Mouse (Mus musculus) c-Kit-negative CD71-positive TER-119-positive erythroid progenitor cells, embryonic 14.5 days (primary cell): ENCODE measurements around the gene Cd44.

Source experiments
- DNase-seq: peaks from one replicate; pipeline ENCODE4 v3.0.0-alpha.2; 2013; ENCODE audit warnings: low read depth, low spot score

Gene Cd44

GRCm38 (mm10) chr2:102820225-102820711, 81.2 kb downstream of the Cd44 start:
- no peak for DNase-seq

DNA sequence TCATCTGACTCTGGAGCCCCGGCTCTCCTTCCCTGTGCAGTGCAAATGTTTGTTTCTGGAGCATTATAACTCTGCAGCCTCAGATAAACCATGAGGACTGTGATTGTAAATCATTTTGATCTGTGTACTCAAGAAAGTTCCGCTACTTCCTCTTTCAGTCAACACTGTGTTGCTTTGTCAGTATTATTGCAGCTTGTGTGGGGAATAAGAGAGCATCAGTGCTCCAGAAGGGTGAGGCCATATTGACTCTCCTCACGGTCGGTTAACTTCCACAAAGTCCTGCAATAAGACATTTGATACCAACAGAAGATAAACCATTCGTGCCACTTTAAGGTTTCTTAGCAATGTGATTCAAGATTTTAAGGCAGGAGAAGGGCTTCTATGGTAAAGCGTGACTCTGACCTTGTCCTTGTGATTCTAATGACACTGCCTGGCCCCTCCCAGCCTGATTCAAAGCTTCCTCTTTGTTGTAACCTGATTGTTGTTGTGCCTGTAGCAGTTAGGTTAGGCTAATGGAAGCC, 86.1 kb downstream of the Cd44 start:
- no peak for DNase-seq

- no peak for DNase-seq
Observed at GRCm38 (mm10) chr2:102812756-102813155, 88.7 kb downstream of the Cd44 start.

DNA sequence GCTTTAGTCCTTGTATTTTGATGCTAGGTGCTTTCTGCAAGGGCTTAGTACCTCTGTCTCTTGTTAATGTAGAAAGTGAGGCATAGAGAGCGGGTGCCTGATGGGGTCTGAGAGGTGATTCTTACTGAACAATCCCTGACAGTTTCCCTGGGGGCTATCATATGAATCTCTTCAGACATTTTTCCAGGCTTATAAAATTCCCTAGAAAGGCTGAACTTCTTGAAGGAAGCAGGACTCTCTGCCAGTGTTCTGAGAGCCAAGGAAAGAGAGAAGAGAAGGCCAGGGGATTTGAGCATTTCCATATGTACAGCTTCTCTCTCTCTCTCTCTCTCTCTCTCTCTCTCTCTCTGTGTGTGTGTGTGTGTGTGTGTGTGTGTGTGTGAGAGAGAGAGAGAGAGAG, 92.0 kb downstream of the Cd44 start:
- no peak for DNase-seq

- no peak for DNase-seq
Observed at GRCm38 (mm10) chr2:102807633-102808032, 93.8 kb downstream of the Cd44 start.

DNA sequence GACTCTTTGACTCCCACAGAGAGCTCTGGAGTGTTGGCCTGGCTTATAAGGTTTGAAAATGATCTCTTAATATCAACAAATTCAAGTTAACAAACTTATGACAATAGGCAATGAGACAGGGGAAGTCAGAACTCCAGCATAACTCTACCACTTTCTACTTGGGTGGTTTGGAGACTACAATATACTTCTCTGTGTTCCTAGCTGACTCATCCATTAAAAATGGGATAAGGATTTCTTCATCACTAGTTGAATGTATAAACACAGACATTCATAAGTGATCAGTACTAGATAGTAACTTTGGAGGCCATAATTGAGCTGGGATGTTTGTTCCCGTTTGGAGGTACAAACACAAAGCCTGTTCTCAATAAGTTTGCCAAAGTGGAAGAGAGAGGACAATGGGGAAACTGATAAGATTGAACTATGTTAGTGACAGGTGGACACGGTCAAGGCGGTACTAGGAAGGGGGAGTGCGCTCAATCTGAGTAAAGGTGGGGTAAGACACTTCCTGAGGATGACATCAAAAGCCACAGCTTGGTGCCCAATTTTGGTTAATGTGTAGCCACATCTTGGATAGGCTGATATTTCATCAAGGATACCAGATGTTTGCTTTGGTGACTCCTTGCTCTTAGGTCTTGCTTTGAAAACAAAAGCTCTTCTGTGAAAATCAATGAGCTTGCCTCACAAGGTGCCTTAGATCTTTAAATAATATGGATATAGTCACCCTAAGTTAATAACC, 95.5 kb downstream of the Cd44 start:
- no peak for DNase-seq

DNA sequence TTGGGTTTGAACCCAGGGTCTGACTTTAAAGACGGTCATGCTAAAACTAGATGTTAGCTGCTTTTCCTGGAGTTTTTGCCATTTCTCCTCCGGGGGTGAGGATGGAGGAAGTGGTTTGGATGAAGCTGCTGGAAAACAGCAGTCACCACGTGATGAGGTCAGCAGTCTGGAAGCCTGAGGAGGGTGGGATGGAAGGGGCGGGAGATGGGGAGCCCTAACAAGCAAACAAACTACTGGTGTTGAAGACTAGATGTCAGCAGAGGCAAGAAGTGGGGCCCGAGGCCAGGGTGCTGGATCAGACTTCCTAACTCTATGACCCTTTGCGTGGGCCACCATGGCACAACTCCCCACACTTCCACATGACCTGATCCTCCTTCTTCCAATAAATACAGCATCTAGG, 96.2 kb downstream of the Cd44 start:
- DNase-seq, result no peak

GRCm38 (mm10) chr2:102804109-102804508, 97.4 kb downstream of the Cd44 start:
- DNase-seq, result no peak

GRCm38 (mm10) chr2:102801899-102802298, 99.6 kb downstream of the Cd44 start:
- no peak for DNase-seq

GRCm38 (mm10) chr2:102798149-102798548, 103.3 kb downstream of the Cd44 start:
- no peak for DNase-seq

- DNase-seq, result no peak
Observed at GRCm38 (mm10) chr2:102795034-102795433, 106.4 kb downstream of the Cd44 start.

DNA sequence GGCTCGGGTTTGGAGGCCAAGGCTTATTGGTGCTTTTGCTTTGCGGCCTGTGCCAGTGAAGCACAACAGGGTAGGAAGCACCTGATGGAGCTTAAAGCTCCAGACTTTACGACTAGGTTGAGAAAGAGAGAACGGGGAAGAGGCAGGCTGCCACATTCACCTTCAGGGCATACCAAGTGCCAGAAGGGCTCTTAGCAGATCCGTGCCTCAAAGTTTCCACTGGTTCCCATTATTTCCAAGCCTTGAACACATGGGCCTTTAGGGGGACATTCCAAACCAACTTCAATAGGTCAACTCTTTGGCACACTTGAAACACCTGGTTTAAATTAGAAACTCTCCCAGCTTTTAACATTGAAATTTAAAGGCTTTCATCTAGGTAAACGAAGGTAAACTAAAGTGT, 108.7 kb downstream of the Cd44 start:
- no peak for DNase-seq

GRCm38 (mm10) chr2:102791641-102792040, 109.8 kb downstream of the Cd44 start:
- DNase-seq, result no peak

DNA sequence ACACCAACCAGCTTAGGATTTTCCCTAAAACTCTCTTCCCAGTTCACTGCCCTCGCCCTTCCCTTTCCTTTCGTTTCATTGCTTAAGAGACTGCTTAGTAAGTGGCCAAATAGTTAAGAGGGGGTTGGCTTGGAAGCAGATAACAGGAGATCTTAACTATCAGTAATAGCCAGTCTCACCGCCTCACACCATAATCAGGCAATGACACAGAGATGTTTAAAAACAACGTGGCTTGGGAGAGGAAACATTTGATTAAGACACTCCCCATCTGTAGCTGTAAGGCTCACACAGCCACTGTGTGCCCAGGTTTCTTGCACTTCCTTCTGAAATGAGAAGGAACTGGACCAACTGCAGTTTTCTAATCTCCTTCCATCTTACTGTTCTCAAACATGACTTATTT, 115.8 kb downstream of the Cd44 start:
- no peak for DNase-seq

DNA sequence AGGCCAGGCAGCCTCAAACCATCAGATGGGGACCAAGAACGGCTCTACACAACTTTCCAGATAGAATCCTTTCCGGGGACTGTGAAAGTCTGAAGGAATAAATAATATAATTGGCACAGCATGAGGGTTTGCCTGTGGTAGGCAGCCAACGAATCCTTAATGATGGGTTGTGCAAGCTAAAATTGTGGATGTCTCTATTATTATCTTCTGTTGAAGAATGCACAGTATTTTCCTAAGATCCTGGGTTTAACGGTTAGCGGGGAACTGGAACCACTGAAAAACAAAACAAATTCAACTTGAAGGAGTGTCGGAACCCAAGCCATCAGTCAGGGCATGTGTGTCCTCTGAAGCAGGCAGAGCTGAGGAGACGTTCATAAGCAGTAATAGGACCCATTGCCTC, 118.7 kb downstream of the Cd44 start:
- DNase-seq, result no peak

- DNase-seq, result no peak
Observed at GRCm38 (mm10) chr2:102778208-102778607, 123.3 kb downstream of the Cd44 start.

GRCm38 (mm10) chr2:102775561-102775960, 125.9 kb downstream of the Cd44 start:
- DNase-seq, result no peak

- no peak for DNase-seq
Observed at GRCm38 (mm10) chr2:102774700-102775099, 126.8 kb downstream of the Cd44 start.

DNA sequence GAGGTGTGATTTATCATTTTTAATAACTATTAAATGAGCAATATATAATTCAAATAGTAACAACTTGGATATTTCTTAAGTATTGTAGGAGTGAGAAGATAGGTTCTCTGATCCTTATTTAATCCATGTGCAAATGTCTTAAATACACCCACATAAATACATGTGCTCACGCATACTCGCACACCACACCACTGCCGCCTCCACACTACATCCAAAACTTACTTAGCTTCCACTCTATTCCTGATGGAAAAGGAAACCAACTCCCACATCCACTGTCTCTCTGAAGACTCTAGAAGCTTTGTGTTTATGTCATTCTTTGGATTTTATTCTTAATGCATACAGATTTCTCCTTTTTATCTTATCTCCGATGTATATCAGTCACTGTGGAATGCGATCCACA, 129.2 kb downstream of the Cd44 start:
- DNase-seq, result no peak

- DNase-seq, result no peak
Observed at GRCm38 (mm10) chr2:102771304-102771703, 130.2 kb downstream of the Cd44 start.

DNA sequence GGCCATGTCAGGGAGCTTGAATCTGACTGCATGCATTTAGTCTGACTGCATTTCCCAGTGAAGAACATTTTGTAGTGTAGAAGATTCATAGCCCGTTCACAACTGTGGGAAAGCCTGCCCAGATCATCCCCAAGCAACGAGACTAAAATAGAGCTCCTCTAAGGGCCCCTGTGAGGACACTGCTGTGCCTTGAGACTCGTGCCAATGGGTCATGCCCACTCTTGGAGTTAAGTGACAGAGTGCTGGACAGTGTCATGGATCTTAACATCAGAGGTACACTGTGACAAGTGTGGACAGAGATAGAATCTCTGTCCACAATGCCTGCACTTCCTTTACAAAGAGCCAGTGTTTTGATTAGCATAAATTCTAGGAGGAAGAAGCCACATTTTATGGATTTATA, 133.2 kb downstream of the Cd44 start:
- DNase-seq, result no peak

DNA sequence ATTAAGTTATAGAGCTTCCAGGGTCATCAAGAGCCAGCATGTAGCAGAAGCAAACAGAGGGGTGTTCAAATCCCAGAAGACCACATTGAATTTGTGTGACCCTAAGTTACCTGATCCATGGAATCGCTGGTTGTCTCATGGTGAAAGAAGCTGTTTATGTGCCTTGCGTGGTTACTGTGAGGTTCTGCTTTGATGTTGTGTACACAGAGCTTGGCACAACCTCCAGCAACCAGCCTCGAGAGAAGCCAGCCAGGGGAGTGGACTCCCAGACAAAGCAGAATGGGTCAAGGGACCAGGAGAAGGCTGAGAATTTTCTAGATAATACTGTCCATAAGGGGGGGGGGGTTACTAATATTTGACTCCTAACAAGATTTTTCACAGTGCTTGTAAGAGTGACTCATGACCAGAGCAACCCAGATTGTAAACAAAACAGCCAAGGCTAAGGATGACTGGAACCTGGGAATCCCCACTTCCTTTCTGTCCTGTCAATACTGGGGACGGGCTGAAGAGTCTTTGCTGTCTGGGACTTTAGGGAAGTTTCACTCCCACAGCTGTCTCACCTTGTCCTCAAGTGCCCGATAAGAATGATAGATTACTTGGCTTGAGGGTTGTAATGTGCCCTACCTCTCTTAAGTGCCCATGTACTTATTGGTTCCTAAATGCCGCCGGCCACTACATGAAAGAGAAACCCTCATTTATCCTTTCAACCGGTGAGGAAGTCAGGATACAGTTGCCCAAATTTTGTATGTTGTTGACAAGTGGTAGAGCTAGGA, 136.7 kb downstream of the Cd44 start:
- no peak for DNase-seq

GRCm38 (mm10) chr2:102763991-102764390, 137.5 kb downstream of the Cd44 start:
- DNase-seq, result no peak
